Mouse (Mus musculus) CD4-positive, CD25-positive, alpha-beta regulatory T cell, adult 9 weeks (primary cell): ENCODE results near the gene Gm13271. TPM values are rescaled to one million over a fixed set of nuclear protein-coding genes. Genes with fewer than 3 reads are reported as not detected.

Experiments
- polyA plus RNA-seq: library from polyadenylated mRNA; unstranded; fragments of 100-300 nt; shearing (Covaris generic); gene quantifications from one replicate; pipeline ENCODE4 v1.2.1, GENCODE M21; 2017

Gm13271 gene
- polyA plus RNA-seq, result not detected

GRCm38 (mm10) chr4:88754818-88755340 lies at the start of gene Gm13271:
Gene Gm13271, plus strand, starts transcription at chr4:88754868.

DNA sequence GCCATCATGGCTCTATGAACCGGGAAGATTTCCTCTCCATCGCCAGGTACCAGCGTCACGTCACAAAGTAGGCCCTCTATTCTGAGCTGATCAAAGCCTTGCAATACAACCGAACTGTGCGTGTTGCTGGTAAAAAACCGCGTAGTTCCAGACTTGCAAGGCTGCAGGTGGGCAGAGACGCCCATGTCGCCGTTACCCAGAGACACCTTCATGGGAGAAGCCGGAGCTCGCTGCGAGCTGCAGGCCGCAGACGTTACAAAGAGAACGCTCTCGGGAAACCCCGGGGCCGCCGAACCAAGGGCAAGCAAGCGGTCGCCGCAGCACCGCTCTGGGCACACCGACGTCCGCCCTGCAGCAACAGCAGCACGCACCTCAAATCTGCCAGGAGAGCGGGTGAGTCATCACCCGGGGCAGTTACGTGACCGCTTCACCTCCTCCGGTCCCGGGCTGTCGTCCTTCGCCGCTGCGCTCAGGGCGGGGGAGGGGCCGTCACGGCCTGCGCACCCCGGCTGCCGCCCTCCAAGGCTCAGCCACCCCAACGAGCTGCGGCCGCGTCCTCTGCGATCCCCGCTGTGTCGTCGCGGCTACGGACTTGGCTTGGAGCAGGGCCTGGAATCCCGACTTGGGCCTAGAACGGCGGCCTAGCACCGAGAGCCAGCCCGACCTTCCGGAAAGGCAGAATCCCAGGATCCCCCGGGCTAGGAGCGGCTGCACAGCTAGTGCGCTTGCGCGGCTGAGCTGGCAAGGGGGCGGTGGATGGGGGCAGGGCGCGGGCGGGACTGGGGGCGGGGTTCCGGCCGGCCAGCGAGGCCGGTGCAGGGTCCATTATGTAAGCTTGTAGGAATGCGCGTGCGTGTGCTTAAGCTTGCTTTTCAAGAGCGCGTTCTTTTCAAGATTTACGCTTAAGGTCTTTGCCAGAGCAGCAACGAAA lies 32.6 kb upstream of the Gm13271 start, which contains the start of the genes Gm26566 and Klhl9:
Gene Gm26566 (plus strand): TSS at position 15 of the 931 bp plus-strand sequence.
Gene Klhl9 (minus strand): TSS at position 675 of the 931 bp plus-strand sequence.

GRCm38 (mm10) chr4:88759610-88760268 lies 5.1 kb downstream of the Gm13271 start, which contains the start of gene Gm13283:
Gene Gm13283, plus strand, starts transcription at chr4:88760119.

GRCm38 (mm10) chr4:88773534-88773933 lies 18.9 kb downstream of the Gm13271 start, which contains the start of gene Gm13290:
Gene Gm13290, plus strand, starts transcription at chr4:88773834.

DNA sequence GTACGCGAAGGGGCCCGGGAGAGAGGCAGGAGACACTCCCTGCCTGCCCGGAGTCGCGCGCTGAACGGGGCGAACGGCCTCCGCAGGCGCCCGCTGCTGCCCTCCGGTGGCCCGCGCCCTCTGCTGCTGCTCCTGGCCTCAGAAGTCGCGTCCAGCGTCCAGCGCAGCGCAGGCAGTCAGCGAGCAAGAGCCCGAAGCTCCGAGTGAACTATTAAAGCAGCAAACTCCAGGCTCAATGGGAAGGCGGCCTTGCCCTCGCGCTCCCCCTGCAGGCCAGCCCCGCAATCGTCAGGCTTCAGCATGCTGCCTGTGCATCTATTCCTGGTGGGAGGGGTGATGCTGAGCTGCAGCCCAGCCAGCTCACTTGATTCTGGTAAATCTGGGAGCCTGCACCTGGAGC lies 22.0 kb downstream of the Gm13271 start, which contains the start of gene Gm13289:
Gene Gm13289 (plus strand): TSS at position 301 of the 400 bp plus-strand sequence.

DNA sequence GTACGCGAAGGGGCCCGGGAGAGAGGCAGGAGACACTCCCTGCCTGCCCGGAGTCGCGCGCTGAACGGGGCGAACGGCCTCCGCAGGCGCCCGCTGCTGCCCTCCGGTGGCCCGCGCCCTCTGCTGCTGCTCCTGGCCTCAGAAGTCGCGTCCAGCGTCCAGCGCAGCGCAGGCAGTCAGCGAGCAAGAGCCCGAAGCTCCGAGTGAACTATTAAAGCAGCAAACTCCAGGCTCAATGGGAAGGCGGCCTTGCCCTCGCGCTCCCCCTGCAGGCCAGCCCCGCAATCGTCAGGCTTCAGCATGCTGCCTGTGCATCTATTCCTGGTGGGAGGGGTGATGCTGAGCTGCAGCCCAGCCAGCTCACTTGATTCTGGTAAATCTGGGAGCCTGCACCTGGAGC lies 24.9 kb downstream of the Gm13271 start, which contains the start of gene Gm13272:
Gene Gm13272 (plus strand): TSS at position 301 of the 400 bp plus-strand sequence.

DNA sequence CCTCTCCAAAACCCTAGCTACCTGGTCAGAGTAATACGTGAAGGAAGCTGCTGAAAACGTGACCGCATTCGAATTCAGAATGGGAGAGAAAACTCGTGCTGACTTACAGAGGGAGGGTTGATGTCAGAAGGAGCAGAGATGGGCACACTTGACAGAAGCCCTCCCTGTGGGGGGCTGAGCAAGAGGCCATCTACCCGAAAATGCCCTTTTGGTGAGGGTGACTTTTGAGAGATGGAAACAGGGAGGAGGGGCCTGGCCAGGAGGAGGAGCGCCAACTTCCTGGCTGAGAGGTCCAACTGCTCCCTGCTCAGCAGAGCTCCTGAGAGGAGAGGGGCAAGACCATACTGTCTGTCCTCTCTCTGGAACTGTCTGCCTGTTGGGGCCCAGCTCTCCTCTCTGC lies 27.2 kb downstream of the Gm13271 start, which contains the start of gene Ifnz:
Gene Ifnz (plus strand): TSS at position 301 of the 400 bp plus-strand sequence.

DNA sequence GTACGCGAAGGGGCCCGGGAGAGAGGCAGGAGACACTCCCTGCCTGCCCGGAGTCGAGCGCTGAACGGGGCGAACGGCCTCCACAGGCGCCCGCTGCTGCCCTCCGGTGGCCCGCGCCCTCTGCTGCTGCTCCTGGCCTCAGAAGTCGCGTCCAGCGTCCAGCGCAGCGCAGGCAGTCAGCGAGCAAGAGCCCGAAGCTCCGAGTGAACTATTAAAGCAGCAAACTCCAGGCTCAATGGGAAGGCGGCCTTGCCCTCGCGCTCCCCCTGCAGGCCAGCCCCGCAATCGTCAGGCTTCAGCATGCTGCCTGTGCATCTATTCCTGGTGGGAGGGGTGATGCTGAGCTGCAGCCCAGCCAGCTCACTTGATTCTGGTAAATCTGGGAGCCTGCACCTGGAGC lies 30.7 kb downstream of the Gm13271 start, which contains the start of gene Gm13276:
Gene Gm13276 (plus strand): TSS at position 301 of the 400 bp plus-strand sequence.

GRCm38 (mm10) chr4:88788402-88788801 lies 33.7 kb downstream of the Gm13271 start, which contains the start of gene Gm13277:
Gene Gm13277, plus strand, starts transcription at chr4:88788632.

DNA sequence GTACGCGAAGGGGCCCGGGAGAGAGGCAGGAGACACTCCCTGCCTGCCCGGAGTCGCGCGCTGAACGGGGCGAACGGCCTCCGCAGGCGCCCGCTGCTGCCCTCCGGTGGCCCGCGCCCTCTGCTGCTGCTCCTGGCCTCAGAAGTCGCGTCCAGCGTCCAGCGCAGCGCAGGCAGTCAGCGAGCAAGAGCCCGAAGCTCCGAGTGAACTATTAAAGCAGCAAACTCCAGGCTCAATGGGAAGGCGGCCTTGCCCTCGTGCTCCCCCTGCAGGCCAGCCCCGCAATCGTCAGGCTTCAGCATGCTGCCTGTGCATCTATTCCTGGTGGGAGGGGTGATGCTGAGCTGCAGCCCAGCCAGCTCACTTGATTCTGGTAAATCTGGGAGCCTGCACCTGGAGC lies 36.6 kb downstream of the Gm13271 start, which contains the start of gene Gm13278:
Gene Gm13278 (plus strand): TSS at position 301 of the 400 bp plus-strand sequence.

GRCm38 (mm10) chr4:88793936-88794675 lies 39.4 kb downstream of the Gm13271 start, which contains the start of gene Gm13275:
Gene Gm13275, plus strand, starts transcription at chr4:88794487.

GRCm38 (mm10) chr4:88797097-88797496 lies 42.4 kb downstream of the Gm13271 start, which contains the start of gene Gm13279:
Gene Gm13279, plus strand, starts transcription at chr4:88797397.

GRCm38 (mm10) chr4:88799365-88799764 lies 44.7 kb downstream of the Gm13271 start, which contains the start of gene Gm13285:
Gene Gm13285, plus strand, starts transcription at chr4:88799665.

GRCm38 (mm10) chr4:88802954-88803353 lies 48.3 kb downstream of the Gm13271 start, which contains the start of gene Gm13287:
Gene Gm13287, plus strand, starts transcription at chr4:88803254.

Other genes with a start within 250 kb of the Gm13271 start
- gene Ifnb1, start 232.1 kb upstream of the Gm13271 start, polyA plus RNA-seq, result not detected
- gene Ifna15, start 196.6 kb upstream of the Gm13271 start, polyA plus RNA-seq, result not detected
- gene Ifna14, start 183.1 kb upstream of the Gm13271 start, polyA plus RNA-seq, result not detected
- not detected for gene Ifna9, start 162.5 kb upstream of the Gm13271 start, polyA plus RNA-seq
- not detected for gene Ifna12, start 151.5 kb upstream of the Gm13271 start, polyA plus RNA-seq
- gene C87499, start 120.5 kb upstream of the Gm13271 start, polyA plus RNA-seq, result not detected
- gene Ifna13, start 110.4 kb upstream of the Gm13271 start, polyA plus RNA-seq, result not detected
- not detected for gene Ifna16, start 77.9 kb upstream of the Gm13271 start, polyA plus RNA-seq
- gene Ifna2, start 71.0 kb upstream of the Gm13271 start, polyA plus RNA-seq, result not detected
- not detected for gene Ifnab, start 63.5 kb upstream of the Gm13271 start, polyA plus RNA-seq
- gene Gm26566, start 33.1 kb upstream of the Gm13271 start, polyA plus RNA-seq, result not detected
- gene Klhl9, start 32.4 kb upstream of the Gm13271 start, polyA plus RNA-seq, result 13.5 TPM
- gene Gm13283, start 5.3 kb downstream of the Gm13271 start, polyA plus RNA-seq, result not detected
- gene Gm13290, start 19.0 kb downstream of the Gm13271 start, polyA plus RNA-seq, result not detected
- gene Gm13289, start 22.1 kb downstream of the Gm13271 start, polyA plus RNA-seq, result not detected
- not detected for gene Gm13272, start 25.0 kb downstream of the Gm13271 start, polyA plus RNA-seq
- gene Ifnz, start 27.3 kb downstream of the Gm13271 start, polyA plus RNA-seq, result 0.32 TPM
- not detected for gene Gm13276, start 30.8 kb downstream of the Gm13271 start, polyA plus RNA-seq
- not detected for gene Gm13277, start 33.8 kb downstream of the Gm13271 start, polyA plus RNA-seq
- gene Gm13278, start 36.7 kb downstream of the Gm13271 start, polyA plus RNA-seq, result not detected
- not detected for gene Gm13275, start 39.6 kb downstream of the Gm13271 start, polyA plus RNA-seq
- gene Gm13279, start 42.5 kb downstream of the Gm13271 start, polyA plus RNA-seq, result not detected
- gene Gm13285, start 44.8 kb downstream of the Gm13271 start, polyA plus RNA-seq, result 0.76 TPM
- not detected for gene Gm13287, start 48.4 kb downstream of the Gm13271 start, polyA plus RNA-seq
- not detected for gene Gm13288, start 50.7 kb downstream of the Gm13271 start, polyA plus RNA-seq
- gene Ifna7, start 61.4 kb downstream of the Gm13271 start, polyA plus RNA-seq, result not detected
- not detected for gene Ifna11, start 65.1 kb downstream of the Gm13271 start, polyA plus RNA-seq
- gene Ifna6, start 72.5 kb downstream of the Gm13271 start, polyA plus RNA-seq, result not detected
- not detected for gene Ifna5, start 80.7 kb downstream of the Gm13271 start, polyA plus RNA-seq
- not detected for gene Ifna4, start 87.0 kb downstream of the Gm13271 start, polyA plus RNA-seq
- not detected for gene Ifna1, start 95.2 kb downstream of the Gm13271 start, polyA plus RNA-seq
- gene Ifne, start 125.3 kb downstream of the Gm13271 start, polyA plus RNA-seq, result not detected